Mouse (Mus musculus) midbrain, embryonic 12.5 days (tissue): ENCODE measurements around the gene Fam234a. TPM values are rescaled to one million over a fixed set of nuclear protein-coding genes. Genes with fewer than 3 reads are reported as not detected.

Experiments used
- polyA plus RNA-seq: library from polyadenylated mRNA; unstranded; fragments of >200 nt; fragmentation: Nextera tagmentation; extraction: Ambion mirVana; gene quantifications from 2 replicates; pipeline ENCODE4 v1.2.1, GENCODE M21; 2016

Gene Fam234a
- polyA plus RNA-seq, 1 experiment from 2014 or later = 29.5 TPM

Other genes with a start within 250 kb of the Fam234a start
- 43.1 and 44.8 TPM in 2 replicates for gene Rab11fip3, start 174.7 kb downstream of the Fam234a start, polyA plus RNA-seq
- gene Decr2, start 153.9 kb downstream of the Fam234a start, polyA plus RNA-seq = 25.1 and 27.7 TPM in 2 replicates
- 48.0 and 50.7 TPM in 2 replicates for gene Nme4, start 148.6 kb downstream of the Fam234a start, polyA plus RNA-seq
- 2.1 and 2.9 TPM in 2 replicates for gene Tmem8, start 130.9 kb downstream of the Fam234a start, polyA plus RNA-seq
- gene Mrpl28, start 120.7 kb downstream of the Fam234a start, polyA plus RNA-seq = 194 and 210 TPM in 2 replicates
- 17.6 and 18.2 TPM in 2 replicates for gene Axin1, start 105.6 kb downstream of the Fam234a start, polyA plus RNA-seq
- 0.13 and 0.27 TPM in 2 replicates for gene Pdia2, start 45.2 kb downstream of the Fam234a start, polyA plus RNA-seq
- 0.34 and 1.5 TPM in 2 replicates for gene Rgs11, start 41.3 kb downstream of the Fam234a start, polyA plus RNA-seq
- 5.8 and 7.3 TPM in 2 replicates for gene Arhgdig, start 36.5 kb downstream of the Fam234a start, polyA plus RNA-seq
- 140 and 145 TPM in 2 replicates for gene Luc7l, start 8.7 kb upstream of the Fam234a start, polyA plus RNA-seq
- gene Neurl1b, start 170.6 kb upstream of the Fam234a start, polyA plus RNA-seq = 0.43 and 0.50 TPM in 2 replicates